Comparison of ENCODE assay signal across 19 mouse cellular contexts in the genomic region with DNA sequence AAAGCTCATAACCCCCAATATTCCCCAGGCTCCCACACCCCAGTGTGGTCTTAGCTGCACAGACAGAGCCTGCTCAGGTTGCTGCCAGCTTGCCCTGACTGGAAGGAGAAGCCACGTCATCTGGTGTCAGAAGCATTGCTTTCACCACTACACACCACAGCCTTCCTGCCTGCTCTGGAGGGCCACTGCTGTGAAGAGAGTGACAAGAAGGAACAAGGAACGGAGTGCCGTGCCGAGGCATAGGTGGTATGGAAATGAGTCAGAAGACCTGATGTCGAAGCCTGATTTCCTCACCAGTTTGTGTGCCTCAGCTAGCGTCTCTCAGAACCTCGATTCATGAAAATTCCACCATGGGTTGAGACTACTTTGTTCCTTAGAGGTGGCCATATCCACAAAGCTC. TPM values are rescaled to one million over a fixed set of nuclear protein-coding genes. Genes with fewer than 3 reads are reported as not detected.
DNase-seq lines count a peak whose midpoint lies in the region; ATAC-seq lines count a peak whose summit lies in the region.
"Had no signal": no experiment of that assay in that cellular context is flagged by ENCODE, and none has a peak within 500 bp of the region (broad histone marks: within the 10 kb centered on the region; RNA-seq: fewer than 3 reads in every experiment).

No protein-coding gene starts in this region.

- H3K9ac ChIP-seq in midbrain, embryonic 11.5 days (ENCODE audit: low read length) = no peak overlapping the region
- H3K9ac ChIP-seq: embryonic facial prominence, embryonic 15.5 days; forebrain, embryonic 15.5 days; heart, embryonic 15.5 days; hindbrain, embryonic 15.5 days; kidney, embryonic 15.5 days had no signal

- ATAC-seq in erythroblast, adult 5-6 weeks (replicated peaks; ENCODE audit: low FRiP score, poor library complexity, severe bottlenecking) = no peak
- ATAC-seq in midbrain, embryonic 11.5 days (ENCODE audit: low FRiP score) = no peak
- ATAC-seq: forebrain, embryonic 15.5 days had no signal

- H3K4me1 ChIP-seq in midbrain, embryonic 11.5 days (ENCODE audit: control insufficient read depth, insufficient read depth, low read length) = peaks cover 7% of the 10 kb centered on the region; the same call in 1 of the 2 replicates

- no peak overlapping the region for H3K4me3 ChIP-seq in midbrain, embryonic 11.5 days (ENCODE audit: low read depth, low read length)
- H3K4me3 ChIP-seq: embryonic facial prominence, embryonic 15.5 days; forebrain, embryonic 15.5 days; heart, embryonic 15.5 days; hindbrain, embryonic 15.5 days; kidney, embryonic 15.5 days had no signal

- no peaks in the 10 kb centered on the region for H3K36me3 ChIP-seq in splenic B cell, adult 2 months (ENCODE audit: control insufficient read depth, insufficient read depth, low read length, poor library complexity, severe bottlenecking)
- H3K36me3 ChIP-seq in midbrain, embryonic 11.5 days (ENCODE audit: control insufficient read depth, insufficient read depth, low read length) = no peaks in the 10 kb centered on the region
- H3K36me3 ChIP-seq: embryonic facial prominence, embryonic 15.5 days; forebrain, embryonic 15.5 days; heart, embryonic 15.5 days; hindbrain, embryonic 15.5 days; kidney, embryonic 15.5 days had no signal

- peak; percentile 87 for DNase-seq in heart, adult 11 months
- no peak for DNase-seq in heart, adult 9 months (ENCODE audit: low spot score in 2 of 2)
- peak; percentile 73 for DNase-seq in CD4-positive, CD25-positive, alpha-beta regulatory T cell, adult 2 months (ENCODE audit: low read depth, low spot score)
- DNase-seq in induced T-regulatory cell, adult 2 months (ENCODE audit: low read depth) = peak; percentile 89
- peak; percentile 72 for DNase-seq in splenic B cell, adult 2 months (ENCODE audit: low read depth, low spot score)
- no peak for DNase-seq in embryo, embryonic 9.5 days (ENCODE audit: extremely low spot score)
- DNase-seq in midbrain, embryonic 11.5 days (ENCODE audit: low spot score, missing footprints) = no peak
- DNase-seq: adrenal gland, adult 2 months; cerebellum, postnatal 36 days; gastrocnemius, postnatal 36 days; midbrain, embryonic 14.5 days had no signal

- H3K4me2 ChIP-seq in midbrain, embryonic 11.5 days = no peak overlapping the region
- H3K4me2 ChIP-seq: embryonic facial prominence, embryonic 15.5 days; forebrain, embryonic 15.5 days; heart, embryonic 15.5 days; hindbrain, embryonic 15.5 days; kidney, embryonic 15.5 days had no signal

- 90% methylated on average over 7 of the region's 7 CpGs for WGBS in midbrain, embryonic 11.5 days

- H3K27me3 ChIP-seq in splenic B cell, adult 2 months (ENCODE audit: control insufficient read depth, insufficient read depth, low read length, poor library complexity, severe bottlenecking) = no peaks in the 10 kb centered on the region
- H3K27me3 ChIP-seq in midbrain, embryonic 11.5 days (ENCODE audit: control insufficient read depth, insufficient read depth, low read length) = no peaks in the 10 kb centered on the region
- H3K27me3 ChIP-seq: embryonic facial prominence, embryonic 15.5 days; forebrain, embryonic 15.5 days; heart, embryonic 15.5 days; hindbrain, embryonic 15.5 days; kidney, embryonic 15.5 days had no signal

- no peaks in the 10 kb centered on the region for H3K9me3 ChIP-seq in midbrain, embryonic 11.5 days (ENCODE audit: control insufficient read depth, low read length)
- H3K9me3 ChIP-seq: embryonic facial prominence, embryonic 15.5 days; forebrain, embryonic 15.5 days; heart, embryonic 15.5 days; hindbrain, embryonic 15.5 days; kidney, embryonic 15.5 days had no signal

- H3K27ac ChIP-seq in midbrain, embryonic 11.5 days (ENCODE audit: low read depth, low read length) = no peak overlapping the region
- H3K27ac ChIP-seq: embryonic facial prominence, embryonic 15.5 days; forebrain, embryonic 15.5 days; heart, embryonic 15.5 days; hindbrain, embryonic 15.5 days; kidney, embryonic 15.5 days had no signal

RNA-seq across cellular contexts. Expression of gene Pla1a, which starts 29.3 kb away (rescaled TPM):
- 3.7 TPM in 1 of 2 replicates, not detected in the other for total RNA-seq in erythroblast, adult 5-6 weeks (2015; ENCODE audit: low replicate concordance)
- total RNA-seq in erythroblast, adult 5-6 weeks (2017; ENCODE audit: low replicate concordance) = 0.28 TPM in 1 of 2 replicates, not detected in the other
- 0.23 and 0.59 TPM in 2 replicates for polyA plus RNA-seq in midbrain, embryonic 11.5 days (2014; fragmentation: Nextera tagmentation; extraction: Ambion mirVana)

RNA-seq across cellular contexts. Expression of gene Popdc2, which starts 41.6 kb away (rescaled TPM):
- 24.9 and 26.5 TPM in 2 replicates for total RNA-seq in erythroblast, adult 5-6 weeks (2015; ENCODE audit: low replicate concordance)
- 6.2 and 14.2 TPM in 2 replicates for total RNA-seq in erythroblast, adult 5-6 weeks (2017; ENCODE audit: low replicate concordance)
- 0.59 and 2.1 TPM in 2 replicates for polyA plus RNA-seq in midbrain, embryonic 11.5 days (2014; fragmentation: Nextera tagmentation; extraction: Ambion mirVana)

RNA-seq across cellular contexts. Expression of gene Adprh, which starts 48.9 kb away (rescaled TPM):
- total RNA-seq in erythroblast, adult 5-6 weeks (2015; ENCODE audit: low replicate concordance) = 6.1 and 9.2 TPM in 2 replicates
- 2.2 and 4.6 TPM in 2 replicates for total RNA-seq in erythroblast, adult 5-6 weeks (2017; ENCODE audit: low replicate concordance)
- polyA plus RNA-seq in midbrain, embryonic 11.5 days (2014; fragmentation: Nextera tagmentation; extraction: Ambion mirVana) = 122 and 134 TPM in 2 replicates

RNA-seq across cellular contexts. Expression of gene Cd80, which starts 51.7 kb away (rescaled TPM):
- not detected in 2 replicates for total RNA-seq in erythroblast, adult 5-6 weeks (2015; ENCODE audit: low replicate concordance)
- total RNA-seq in erythroblast, adult 5-6 weeks (2017; ENCODE audit: low replicate concordance) = 0.77 and 0.98 TPM in 2 replicates
- polyA plus RNA-seq in midbrain, embryonic 11.5 days (2014; fragmentation: Nextera tagmentation; extraction: Ambion mirVana) = 0.42 and 0.65 TPM in 2 replicates
- polyA plus RNA-seq: adrenal gland, adult 2 months had no signal

RNA-seq across cellular contexts. Expression of gene Gm21987, which starts 56.8 kb away (rescaled TPM):
- not detected in 2 replicates for total RNA-seq in erythroblast, adult 5-6 weeks (2015; ENCODE audit: low replicate concordance)
- not detected in 2 replicates for total RNA-seq in erythroblast, adult 5-6 weeks (2017; ENCODE audit: low replicate concordance)
- polyA plus RNA-seq in midbrain, embryonic 11.5 days (2014; fragmentation: Nextera tagmentation; extraction: Ambion mirVana) = not detected in 2 replicates
- total RNA-seq: gastrocnemius, postnatal 36 days; left cerebral cortex, postnatal 36 days had no signal
- polyA plus RNA-seq: adrenal gland, adult 2 months; embryonic facial prominence, embryonic 15.5 days; forebrain, embryonic 15.5 days; hindbrain, embryonic 15.5 days; kidney, embryonic 15.5 days; midbrain, embryonic 14.5 days; neural tube, embryonic 14.5 days had no signal

Comparison
In these comparisons a context has a peak if more than half of its experiments do, and no peak if none do; other contexts are left out.
1. DNase-seq: peak in heart, adult 11 months (single experiment), CD4-positive, CD25-positive, alpha-beta regulatory T cell, adult 2 months (single experiment), induced T-regulatory cell, adult 2 months (single experiment) and splenic B cell, adult 2 months (single experiment); none in heart, adult 9 months (0 of 2), embryo, embryonic 9.5 days (single experiment) and midbrain, embryonic 11.5 days (single experiment).